Mouse (Mus musculus): ENCODE data around the gene Wfdc6b.

GRCm38 (mm10) chr2:164603482-164603881 lies 9.8 kb upstream of the Wfdc6b start:
- peak; percentile 30 to 46 (median 31); a peak in 5 of 6 replicates for TF ChIP-seq CTCF (IDR thresholded peaks at IDR 0.05 in 2 of 3, conservative IDR thresholded peaks at IDR 0.05 in 1 of 3; ENCODE audit: control insufficient read depth in 1 of 3, insufficient read depth in 1 of 3, low read depth in 2 of 3, low read length in 3 of 3, poor library complexity in 1 of 3, severe bottlenecking in 1 of 3)
- peak; percentile 47 for TF ChIP-seq RAD21 (IDR thresholded peaks at IDR 0.05; ENCODE audit: low read depth, low read length)
- TF ChIP-seq GATA1 (IDR thresholded peaks at IDR 0.05; ENCODE audit: low read depth, low read length), result no peak
- no peak for TF ChIP-seq MAFK (IDR thresholded peaks at IDR 0.05; ENCODE audit: borderline replicate concordance, low read depth, low read length)
- TF ChIP-seq TCF12 (IDR thresholded peaks at IDR 0.05; ENCODE audit: low read depth, low read length), result no peak
- TF ChIP-seq SMC3 (IDR thresholded peaks at IDR 0.05; ENCODE audit: low read depth, low read length), result peak; percentile 30
- no peak for TF ChIP-seq TAL1 (IDR thresholded peaks at IDR 0.05; ENCODE audit: low read length)
- TF ChIP-seq NRF1 (IDR thresholded peaks at IDR 0.05; ENCODE audit: insufficient read depth, low read depth, low read length, poor library complexity, severe bottlenecking), result no peak
- TF ChIP-seq KAT2A (conservative IDR thresholded peaks at IDR 0.05; ENCODE audit: low read depth, low read length), result no peak
